ENCODE assay signal across 9 mouse cellular contexts in genomic region chr2:102589977-102590376, GRCm38 (mm10). TPM values are rescaled to one million over a fixed set of nuclear protein-coding genes. Genes with fewer than 3 reads are reported as not detected.
DNase-seq lines count a peak whose midpoint lies in the region; ATAC-seq and TF ChIP-seq lines count a peak whose summit lies in the region.
"Had no signal": no experiment of that assay in that cellular context is flagged by ENCODE, and none has a peak within 500 bp of the region (broad histone marks: within the 10 kb centered on the region; RNA-seq: fewer than 3 reads in every experiment).

No protein-coding gene starts in this region.

- H3K79me2 ChIP-seq in C2C12 (ENCODE audit: control insufficient read depth, insufficient read depth): no peaks in the 10 kb centered on the region

- H3K27ac ChIP-seq in heart, embryonic 10.5 days: no peak overlapping the region
- no peak overlapping the region for H3K27ac ChIP-seq in neural tube, embryonic 12.5 days
- H3K27ac ChIP-seq: heart, embryonic 13.5 days had no signal

- no peak overlapping the region for H3K4me3 ChIP-seq in C2C12 (ENCODE audit: insufficient read depth, poor library complexity, severe bottlenecking)
- H3K4me3 ChIP-seq in heart, embryonic 10.5 days: no peak overlapping the region
- H3K4me3 ChIP-seq in neural tube, embryonic 12.5 days: no peak overlapping the region
- H3K4me3 ChIP-seq: heart, embryonic 13.5 days had no signal

- peak; percentile 19 for TF ChIP-seq CTCF in C2C12 (IDR thresholded peaks at IDR 0.05; ENCODE audit: control insufficient read depth, insufficient read depth, insufficient read length)

- no peaks in the 10 kb centered on the region for H3K79me3 ChIP-seq in C2C12 (ENCODE audit: low read depth)

- H3K4me2 ChIP-seq in neural tube, embryonic 12.5 days (replicated peaks): no peak overlapping the region
- H3K4me2 ChIP-seq: heart, embryonic 13.5 days had no signal

- H3K4me1 ChIP-seq in heart, embryonic 10.5 days: no peaks in the 10 kb centered on the region
- no peaks in the 10 kb centered on the region for H3K4me1 ChIP-seq in neural tube, embryonic 12.5 days
- H3K4me1 ChIP-seq: heart, embryonic 13.5 days had no signal

- no peak overlapping the region for H3K9ac ChIP-seq in neural tube, embryonic 12.5 days
- H3K9ac ChIP-seq: heart, embryonic 13.5 days had no signal

- intact Hi-C loops in left cerebral cortex, postnatal 14 days (cut with DNase I): loop anchor here (10.0 kb wide), 1 partner anchor 155 kb away; no protein-coding TSS in a partner anchor

- H3K27me3 ChIP-seq in C2C12 (ENCODE audit: control insufficient read depth, insufficient read depth, insufficient read length): peaks cover 7% of the 10 kb centered on the region
- H3K27me3 ChIP-seq in heart, embryonic 10.5 days (ENCODE audit: insufficient read depth, poor library complexity, severe bottlenecking): no peaks in the 10 kb centered on the region
- H3K27me3 ChIP-seq in neural tube, embryonic 12.5 days (replicated peaks): no peaks in the 10 kb centered on the region
- H3K27me3 ChIP-seq: heart, embryonic 13.5 days had no signal

- DNase-seq in adrenal gland, postnatal 36 days: peak; percentile 10 to 20
- DNase-seq in adrenal gland, postnatal 25 days: no peak
- DNase-seq in cerebellum, adult 9-11 months: peak; percentile 15
- DNase-seq in heart, embryonic 10.5 days (ENCODE audit: low spot score): peak; percentile 74
- peak; percentile 58 to 65 for DNase-seq in left cerebral cortex, postnatal 14 days (ENCODE audit: low spot score in 2 of 2)
- no peak for DNase-seq in spleen, postnatal 36 days (ENCODE audit: low spot score in 2 of 2)

- H3K36me3 ChIP-seq in C2C12 (ENCODE audit: control insufficient read depth, insufficient read depth): no peaks in the 10 kb centered on the region
- H3K36me3 ChIP-seq in heart, embryonic 10.5 days: no peaks in the 10 kb centered on the region
- no peaks in the 10 kb centered on the region for H3K36me3 ChIP-seq in neural tube, embryonic 12.5 days
- H3K36me3 ChIP-seq: heart, embryonic 13.5 days had no signal

- ATAC-seq in neural tube, embryonic 12.5 days (ENCODE audit: low FRiP score, low read depth): peak; percentile 74

- no peaks in the 10 kb centered on the region for H3K9me3 ChIP-seq in heart, embryonic 10.5 days
- no peaks in the 10 kb centered on the region for H3K9me3 ChIP-seq in neural tube, embryonic 12.5 days
- H3K9me3 ChIP-seq: heart, embryonic 13.5 days had no signal

- WGBS in heart, embryonic 10.5 days: 35% methylated on average over 2 of the region's 2 CpGs
- WGBS in neural tube, embryonic 12.5 days: 43% methylated on average over 2 of the region's 2 CpGs

- no peak overlapping the region for H3ac ChIP-seq in C2C12 (ENCODE audit: control insufficient read depth, insufficient read length, low read depth)

TF ChIP-seq in C2C12, 6 proteins besides CTCF, POLR2A, EP300 and RAD21:
- no peak for TF ChIP-seq FOSL1 (IDR thresholded peaks at IDR 0.05; ENCODE audit: insufficient read depth, low read length, poor library complexity, severe bottlenecking)
- TF ChIP-seq MYOG (IDR thresholded peaks at IDR 0.05; ENCODE audit: control insufficient read depth, extremely low read depth, insufficient read length): no peak
- TF ChIP-seq CEBPB (IDR thresholded peaks at IDR 0.05; ENCODE audit: low read depth): no peak
- TF ChIP-seq MAX (IDR thresholded peaks at IDR 0.05): no peak
- no peak for TF ChIP-seq USF1 (IDR thresholded peaks at IDR 0.05; ENCODE audit: low read depth)
- TF ChIP-seq MYOD1 (IDR thresholded peaks at IDR 0.05; ENCODE audit: control insufficient read depth, insufficient read length, low read depth): no peak

RNA-seq across cellular contexts. Expression of gene Pamr1, which starts 40.2 kb away (rescaled TPM):
- 1 to 10 TPM; 2.0 to 2.3 TPM for total RNA-seq in adrenal gland, postnatal 36 days (2021)
- total RNA-seq in adrenal gland, postnatal 25 days (2021): 0.86 and 1.4 TPM in 2 replicates
- polyA plus RNA-seq in C2C12 (2012; fragmentation: generic; extraction: Trizol): not detected
- polyA plus RNA-seq in heart, embryonic 10.5 days (2016; fragmentation: Nextera tagmentation; extraction: Ambion mirVana): 0.64 and 1.9 TPM in 2 replicates
- 10 to 100 TPM; 34.4 to 35.9 TPM for total RNA-seq in left cerebral cortex, postnatal 14 days (2021)
- polyA plus RNA-seq in neural tube, embryonic 12.5 days (2016; fragmentation: Nextera tagmentation; extraction: Ambion mirVana): 5.2 TPM in 2 replicates

Comparison
In these comparisons a context has a peak if more than half of its experiments do, and no peak if none do; other contexts are left out.
1. DNase-seq: peak in adrenal gland, postnatal 36 days (2 of 2), cerebellum, adult 9-11 months (single experiment), heart, embryonic 10.5 days (single experiment) and left cerebral cortex, postnatal 14 days (2 of 2); none in adrenal gland, postnatal 25 days (single experiment) and spleen, postnatal 36 days (0 of 2).
2. RNA of gene Pamr1, which starts 40.2 kb away (total RNA-seq): 34.4 to 35.9 TPM in left cerebral cortex, postnatal 14 days; 2.0 to 2.3 TPM in adrenal gland, postnatal 36 days and 0.86 to 1.4 TPM in adrenal gland, postnatal 25 days; every median in the first group is over 10 times any median in the second.